Mouse (Mus musculus): ENCODE results near the gene Abhd16a.

DNA sequence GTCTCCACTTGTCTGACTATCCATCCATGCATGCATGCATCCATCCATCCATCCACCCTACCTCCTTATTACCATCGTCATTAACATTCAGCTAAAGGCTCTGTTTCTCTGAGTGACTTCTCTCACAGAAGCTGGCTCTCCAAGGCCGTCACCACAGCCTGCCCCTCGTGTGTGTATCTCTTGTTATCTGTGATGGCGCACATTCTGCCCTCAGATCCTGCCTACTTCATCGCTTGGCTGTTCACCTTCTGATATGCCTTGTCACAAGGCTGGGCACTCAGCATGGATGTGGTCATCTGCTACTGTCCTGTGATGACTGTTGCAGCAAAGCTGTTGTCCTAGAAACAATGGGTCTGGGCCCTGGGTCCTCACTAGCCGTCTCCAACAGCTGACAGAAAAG lies 15.7 kb downstream of the Abhd16a start:
- no peak for TF ChIP-seq CTCF (IDR thresholded peaks at IDR 0.05; ENCODE audit: low read depth, low read length)
- no peak for TF ChIP-seq POLR2A (IDR thresholded peaks at IDR 0.05; ENCODE audit: extremely low read depth, insufficient read depth, low read length)

Measured in liver, adult 2 months (tissue).